Comparison of ENCODE assay signal across 8 mouse cellular contexts in the genomic region with DNA sequence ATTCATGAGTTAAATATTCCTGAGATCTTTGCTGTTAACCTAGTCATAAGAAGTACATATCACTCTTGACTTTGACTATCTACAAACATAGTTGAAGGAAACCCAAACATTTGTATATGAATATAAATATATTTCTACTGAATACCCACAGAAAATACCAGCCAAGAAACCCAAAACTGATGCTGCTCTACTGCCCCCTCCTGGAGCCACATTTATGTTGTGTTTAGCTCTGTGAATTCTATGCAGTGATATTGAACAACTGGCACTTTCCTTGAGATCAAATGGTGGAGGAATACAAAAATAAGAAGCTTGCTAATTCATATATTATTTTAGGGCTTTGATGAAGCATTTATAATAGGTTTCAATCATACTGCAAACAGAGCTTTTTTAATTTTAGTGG.
A peak's percentile ranks its signal among the peaks of the same experiment; 100 is the strongest.
DNase-seq lines count a peak whose midpoint lies in the region; ATAC-seq lines count a peak whose summit lies in the region.
"Had no signal": no experiment of that assay in that cellular context is flagged by ENCODE, and none has a peak within 500 bp of the region (broad histone marks: within the 10 kb centered on the region; RNA-seq: fewer than 3 reads in every experiment).

No protein-coding gene starts in this region.

- ATAC-seq in CD4-positive, CD25-positive, alpha-beta regulatory T cell, adult 4 months, result no peak

- intact Hi-C loops in left cerebral cortex, postnatal 25 days (cut with DNase I), result loop anchor here (5.0 kb wide), 1 partner anchor 964 kb away; no protein-coding TSS in a partner anchor

- DNase-seq in kidney, adult 9 months, result peak; percentile 2
- no peak for DNase-seq in kidney, postnatal 14 days
- DNase-seq in ES-CJ7 (ENCODE audit: low read depth, low spot score) (peak; percentile 10), NIH3T3 (ENCODE audit: low read depth) (peak; percentile 1)
- DNase-seq in left cerebral cortex, postnatal 25 days (ENCODE audit: low spot score in 2 of 2), result peak; percentile 4 to 17
- no peak for DNase-seq in spleen, postnatal 4 days (ENCODE audit: low spot score in 2 of 2)
- DNase-seq: kidney, adult 2 months had no signal

Comparison
In these comparisons a context has a peak if more than half of its experiments do, and no peak if none do; other contexts are left out.
1. DNase-seq: peak in kidney, adult 9 months (single experiment), ES-CJ7 (single experiment), NIH3T3 (single experiment) and left cerebral cortex, postnatal 25 days (2 of 2); none in kidney, postnatal 14 days (single experiment) and spleen, postnatal 4 days (0 of 2).